Mouse (Mus musculus) CH12.LX (cell line): Measurements from ENCODE around the gene Tmem165. TPM values are rescaled to one million over a fixed set of nuclear protein-coding genes. Genes with fewer than 3 reads are reported as not detected.

Source experiments
- DNase-seq: peaks from one replicate; pipeline ENCODE4 v3.0.0-alpha.2; 2013; ENCODE audit errors: extremely low read depth
- H3K27ac ChIP-seq: 2 replicates; pipeline ENCODE4 v1.5.1; 2012; ENCODE audit warnings: low read depth, mild to moderate bottlenecking, control low read depth, moderate library complexity; ENCODE audit not compliant: insufficient read depth
- H3K27me3 ChIP-seq: replicated peaks from 2 replicates; pipeline ENCODE3; 2012; ENCODE audit warnings: inconsistent platforms
- H3K36me3 ChIP-seq, 2 experiments: replicated peaks in 1 of 2; 2 replicates each; pipeline versions ENCODE3 to v1.6.1; 2012; ENCODE audit warnings: inconsistent platforms in 1 of 2, low read length in 1 of 2, mild to moderate bottlenecking in 1 of 2, mixed read lengths in 1 of 2, moderate library complexity in 1 of 2; ENCODE audit not compliant: control insufficient read depth in 1 of 2, insufficient read depth in 1 of 2
- H3K4me1 ChIP-seq, 2 experiments: 2 replicates each; pipeline ENCODE4 v1.6.1; 2012; ENCODE audit warnings: inconsistent platforms in 1 of 2, moderate library complexity in 1 of 2; ENCODE audit not compliant: insufficient read depth in 2 of 2, control insufficient read depth in 1 of 2
- H3K4me2 ChIP-seq: 2 replicates; pipeline ENCODE4 v1.6.1; 2012; ENCODE audit warnings: low read depth, mild to moderate bottlenecking, control low read depth; ENCODE audit not compliant: poor library complexity, insufficient read depth, severe bottlenecking
- H3K4me3 ChIP-seq, 3 experiments: fragments of 150-350 bp in 1 of 3; sonication (generic) in 1 of 3; replicated peaks in 1 of 3; 2 replicates each; pipeline versions ENCODE3 to v1.5.1; 2011 to 2012; ENCODE audit warnings: low read depth in 2 of 3, low read length in 2 of 3, mild to moderate bottlenecking in 2 of 3, moderate library complexity in 2 of 3, control low read depth in 1 of 3, improper control_type of control experiment in 1 of 3, inconsistent platforms in 1 of 3, mixed read lengths in 1 of 3; ENCODE audit not compliant: poor library complexity in 1 of 3
- H3K79me2 ChIP-seq: replicated peaks from 2 replicates; pipeline ENCODE4 v1.6.1; 2012; ENCODE audit warnings: mild to moderate bottlenecking, moderate library complexity; ENCODE audit not compliant: control insufficient read depth, poor library complexity, insufficient read depth, severe bottlenecking; ENCODE audit errors: extremely low read depth
- H3K9ac ChIP-seq: 2 replicates; pipeline ENCODE4 v1.6.1; 2012; ENCODE audit warnings: low read depth, mild to moderate bottlenecking, control low read depth, moderate library complexity; ENCODE audit not compliant: insufficient read depth
- H3K9me3 ChIP-seq: replicated peaks from 2 replicates; pipeline ENCODE3; 2012; ENCODE audit warnings: low read length, inconsistent platforms, mixed read lengths
- BHLHE40 ChIP-seq: IDR thresholded peaks from 2 replicates; pipeline ENCODE4 v1.6.1; 2011; ENCODE audit warnings: mild to moderate bottlenecking, low read depth, low read length, improper control_type of control experiment
- CHD1 ChIP-seq: IDR thresholded peaks from 2 replicates; pipeline ENCODE4 v1.6.1; 2012; ENCODE audit warnings: low read depth, low read length, improper control_type of control experiment, inconsistent platforms
- CHD2 ChIP-seq: IDR thresholded peaks from 2 replicates; pipeline ENCODE4 v1.6.1; 2011; ENCODE audit warnings: low read length, improper control_type of control experiment
- E2F4 ChIP-seq: IDR thresholded peaks from 2 replicates; pipeline ENCODE4 v1.6.1; 2011; ENCODE audit warnings: low read depth, low read length, improper control_type of control experiment; ENCODE audit not compliant: insufficient replicate concordance
- EP300 ChIP-seq: IDR thresholded peaks from 2 replicates; pipeline ENCODE4 v1.6.1; 2011; ENCODE audit warnings: low read length, improper control_type of control experiment
- JUN ChIP-seq: IDR thresholded peaks from 2 replicates; pipeline ENCODE4 v1.6.1; 2011; ENCODE audit warnings: low read depth, mild to moderate bottlenecking, low read length, improper control_type of control experiment, moderate library complexity; ENCODE audit not compliant: insufficient read depth
- KAT2A ChIP-seq: IDR thresholded peaks from 2 replicates; pipeline ENCODE4 v1.6.1; 2012; ENCODE audit warnings: low read length, improper control_type of control experiment, inconsistent platforms; ENCODE audit not compliant: insufficient replicate concordance
- MAX ChIP-seq: IDR thresholded peaks from 2 replicates; pipeline ENCODE4 v1.6.1; 2011; ENCODE audit warnings: low read length, improper control_type of control experiment
- MEF2A ChIP-seq: IDR thresholded peaks from 2 replicates; pipeline ENCODE4 v1.6.1; 2014; ENCODE audit warnings: low read depth, mild to moderate bottlenecking, inconsistent platforms, low read length, improper control_type of control experiment, borderline replicate concordance
- MYC ChIP-seq: IDR thresholded peaks from 2 replicates; pipeline ENCODE4 v1.6.1; 2011; ENCODE audit warnings: low read depth, mild to moderate bottlenecking, improper control_type of control experiment, low read length
- NELFE ChIP-seq: IDR thresholded peaks from 2 replicates; pipeline ENCODE4 v1.6.1; 2011; ENCODE audit warnings: low read depth, low read length, improper control_type of control experiment
- NRF1 ChIP-seq: IDR thresholded peaks from 2 replicates; pipeline ENCODE4 v1.6.1; 2014; ENCODE audit warnings: low read depth, mild to moderate bottlenecking, inconsistent platforms, low read length, improper control_type of control experiment, moderate library complexity
- PAX5 ChIP-seq: IDR thresholded peaks from 2 replicates; pipeline ENCODE4 v1.6.1; 2012; ENCODE audit warnings: low read length, inconsistent platforms, mixed read lengths
- POLR2A ChIP-seq: IDR thresholded peaks from 2 replicates; pipeline ENCODE4 v1.6.1; 2011; ENCODE audit warnings: low read depth, mild to moderate bottlenecking, improper control_type of control experiment, low read length
- POLR2AphosphoS2 ChIP-seq: IDR thresholded peaks from 2 replicates; pipeline ENCODE4 v1.6.1; 2011; ENCODE audit warnings: low read depth, low read length, improper control_type of control experiment
- RAD21 ChIP-seq: IDR thresholded peaks from 2 replicates; pipeline ENCODE4 v1.6.1; 2011; ENCODE audit warnings: low read depth, mild to moderate bottlenecking, low read length, improper control_type of control experiment, moderate library complexity
- RCOR1 ChIP-seq: conservative IDR thresholded peaks from 2 replicates; pipeline ENCODE4 v1.6.1; 2012; ENCODE audit warnings: low read depth, mild to moderate bottlenecking, inconsistent platforms, low read length, improper control_type of control experiment
- SMC3 ChIP-seq: IDR thresholded peaks from 2 replicates; pipeline ENCODE4 v1.6.1; 2011; ENCODE audit warnings: low read depth, low read length, improper control_type of control experiment
- UBTF ChIP-seq: IDR thresholded peaks from 2 replicates; pipeline ENCODE4 v1.6.1; 2012; ENCODE audit warnings: low read depth, mild to moderate bottlenecking, inconsistent platforms, low read length, improper control_type of control experiment, moderate library complexity
- USF2 ChIP-seq: conservative IDR thresholded peaks from 2 replicates; pipeline ENCODE4 v1.6.1; 2011; ENCODE audit warnings: low read depth, low read length, improper control_type of control experiment
- ZKSCAN1 ChIP-seq: IDR thresholded peaks from 2 replicates; pipeline ENCODE4 v1.6.1; 2012; ENCODE audit warnings: low read depth, inconsistent platforms, low read length, improper control_type of control experiment, borderline replicate concordance
- ZMIZ1 ChIP-seq: IDR thresholded peaks from 2 replicates; pipeline ENCODE4 v1.6.1; 2012; ENCODE audit warnings: low read depth, mild to moderate bottlenecking, inconsistent platforms, low read length, improper control_type of control experiment
- dilution Hi-C: fragments of 300-500 bp; cut with MboI; formaldehyde crosslinking; loops from 2 replicates; pipeline ENCODE4 v1.14.3; 2020; ENCODE audit warnings: low sequenced_read_pairs; ENCODE audit not compliant: extremely low pct_unique_long_range_greater_than_20kb, extremely low pct_ligation_motif_present
- in situ Hi-C: fragments of 300-500 bp; cut with MboI; formaldehyde crosslinking; loops from 3 replicates; pipeline ENCODE4 v1.14.3; 2019; ENCODE audit warnings: low sequenced_read_pairs, low pct_ligation_motif_present, low pct_unique_long_range_greater_than_20kb, mixed read lengths
- polyA plus RNA-seq: library from polyadenylated mRNA; unstranded; fragments of >175 nt; gene quantifications from 2 replicates; pipeline ENCODE4 v1.2.1, GENCODE M21; 2012; ENCODE audit warnings: low read depth; ENCODE audit not compliant: insufficient read length
- total RNA-seq, 2 experiments: library from RNA; depleted of rRNA; stranded (reverse); fragments of 300-350 nt in 1 of 2; fragments of >200 nt in 1 of 2; gene quantifications; 2 replicates each; pipeline ENCODE4 v1.2.3; 2012 to 2014

Tmem165 gene
- total and polyA plus RNA-seq, 3 experiments = 64.2 to 144 (median 96.2) TPM

DNA sequence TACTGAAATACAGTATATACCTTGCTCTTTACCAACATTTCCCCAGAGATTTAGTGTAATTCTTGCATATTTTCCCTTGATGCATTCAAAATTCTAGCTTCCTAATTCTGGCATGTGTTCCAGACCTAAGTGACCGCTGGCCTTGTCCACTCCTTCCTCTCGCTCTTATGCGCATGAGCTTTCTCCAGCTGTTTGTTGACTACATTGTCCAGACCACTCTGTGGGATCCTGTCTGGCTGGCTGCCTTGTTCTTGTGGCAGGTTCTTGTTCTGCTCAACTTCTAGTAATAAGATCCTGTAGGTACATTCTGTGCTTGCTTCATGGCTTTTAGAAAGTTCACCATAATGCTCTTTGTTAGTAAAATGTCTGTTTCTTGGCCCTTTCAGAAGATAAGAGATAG, 19.5 kb downstream of the Tmem165 start:
- dilution Hi-C loops = no loop called here
- no peaks in the 10 kb centered on the region for H3K27me3 ChIP-seq
- no peak overlapping the region for H3K4me3 ChIP-seq
- no peaks in the 10 kb centered on the region for H3K4me1 ChIP-seq
- H3K9ac ChIP-seq = no peak overlapping the region
- TF ChIP-seq MYC (no peak), RCOR1 (no peak), CHD1 (no peak), ZMIZ1 (no peak), POLR2AphosphoS2 (no peak), JUN (no peak), MEF2A (no peak), RAD21 (no peak)
- H3K27ac ChIP-seq = no peak overlapping the region
- H3K4me2 ChIP-seq = no peak overlapping the region
- in situ Hi-C loops = no loop called here
- H3K36me3 ChIP-seq = peaks cover 50 to 81% of the 10 kb centered on the region in 2 experiments
- H3K9me3 ChIP-seq = no peaks in the 10 kb centered on the region
- no peak for DNase-seq
- H3K79me2 ChIP-seq = no peaks in the 10 kb centered on the region

DNA sequence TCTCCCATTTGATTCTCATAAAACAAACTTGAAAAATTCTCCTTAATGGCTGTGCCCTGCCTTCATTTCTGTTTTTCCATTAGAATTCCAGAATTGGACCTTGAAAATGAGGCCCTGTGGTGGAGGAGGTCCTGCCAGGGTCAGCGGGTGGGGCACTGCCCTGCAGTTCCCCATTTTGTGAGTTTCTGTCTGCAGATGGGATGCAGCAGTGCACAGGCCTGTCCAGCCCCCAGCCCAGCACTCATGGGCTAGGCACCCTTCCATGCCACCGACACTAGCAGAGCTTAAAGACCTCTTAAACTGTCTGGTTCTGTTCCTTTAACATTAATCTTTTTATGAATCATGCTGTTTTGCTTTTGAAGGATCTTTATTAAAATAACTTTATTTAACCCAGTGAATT, 22.2 kb downstream of the Tmem165 start:
- H3K27me3 ChIP-seq = no peaks in the 10 kb centered on the region
- H3K4me2 ChIP-seq = no peak overlapping the region
- no peak for DNase-seq
- no peak for TF ChIP-seq ZMIZ1
- no peak for TF ChIP-seq SMC3
- no peak for TF ChIP-seq E2F4
- in situ Hi-C loops = no loop called here
- no peak overlapping the region for H3K4me3 ChIP-seq
- no peak overlapping the region for H3K9ac ChIP-seq
- H3K79me2 ChIP-seq = no peaks in the 10 kb centered on the region
- H3K4me1 ChIP-seq = no peaks in the 10 kb centered on the region
- no peak overlapping the region for H3K27ac ChIP-seq
- H3K36me3 ChIP-seq = peaks cover 49 to 87% of the 10 kb centered on the region in 2 experiments
- H3K9me3 ChIP-seq = no peaks in the 10 kb centered on the region
- dilution Hi-C loops = no loop called here

DNA sequence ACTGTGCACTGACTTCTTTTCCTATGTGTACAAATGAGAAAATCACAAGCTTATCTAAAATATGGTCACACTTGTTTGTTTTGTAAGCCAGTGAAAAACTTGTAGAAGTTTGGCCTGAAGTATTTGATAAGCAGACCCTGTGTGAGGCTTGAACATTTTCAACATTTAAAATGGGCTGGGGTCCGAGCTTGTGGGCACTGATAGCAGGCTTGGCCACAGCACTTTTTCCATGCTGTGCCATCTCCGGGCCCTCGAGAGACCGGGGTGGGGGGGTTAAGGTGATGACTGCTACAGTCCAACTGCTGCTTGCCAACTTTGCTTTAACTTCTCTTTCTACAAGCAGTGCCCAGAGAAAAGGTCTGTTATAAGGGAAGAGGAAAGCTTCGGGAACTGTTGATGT, 24.4 kb downstream of the Tmem165 start:
- no peaks in the 10 kb centered on the region for H3K9me3 ChIP-seq
- in situ Hi-C loops = no loop called here
- H3K9ac ChIP-seq = no peak overlapping the region
- H3K79me2 ChIP-seq = no peaks in the 10 kb centered on the region
- no peak overlapping the region for H3K27ac ChIP-seq
- TF ChIP-seq NRF1 (no peak), ZMIZ1 (no peak), EP300 (no peak), CHD2 (no peak), MEF2A (no peak), NELFE (no peak), ZKSCAN1 (no peak), KAT2A (no peak), MAX (no peak), POLR2A (no peak), UBTF (no peak), JUN (no peak), USF2 (no peak), PAX5 (no peak), BHLHE40 (no peak)
- TF ChIP-seq, all 38 proteins: peak for 0
- no peaks in the 10 kb centered on the region for H3K4me1 ChIP-seq
- H3K4me3 ChIP-seq = no peak overlapping the region
- DNase-seq = no peak
- dilution Hi-C loops = no loop called here
- H3K27me3 ChIP-seq = no peaks in the 10 kb centered on the region
- H3K36me3 ChIP-seq = peaks cover 46 to 89% of the 10 kb centered on the region in 2 experiments
- no peak overlapping the region for H3K4me2 ChIP-seq
